Mouse (Mus musculus) lung, adult 2 months (tissue): ENCODE results near the gene Jazf1.

Experiments used
- CTCF ChIP-seq: fragments of 200-500 bp; IDR thresholded peaks from 2 replicates; pipeline ENCODE4 v1.5.1; 2011; ENCODE audit warnings: mild to moderate bottlenecking, low read length, control low read depth; ENCODE audit not compliant: insufficient read depth
- POLR2A ChIP-seq: fragments of 200-500 bp; IDR thresholded peaks from 2 replicates; pipeline ENCODE4 v1.6.1; 2011; ENCODE audit warnings: low read depth, mild to moderate bottlenecking, control low read depth, low read length, borderline replicate concordance; ENCODE audit errors: extremely low read depth

GRCm38 (mm10) chr6:52844741-52845140 is 223.7 kb downstream of the Jazf1 start:
- TF ChIP-seq CTCF = no peak
- no peak for TF ChIP-seq POLR2A
